Mouse (Mus musculus): ENCODE data around the gene Cdc42ep2.
A peak's percentile ranks its signal among the peaks of the same experiment; 100 is the strongest.
"Not testable (repeated sequence)": the region's sequence is repeated elsewhere in the genome, so short reads cannot be mapped to it uniquely, and the experiment has no call there.

Gene Cdc42ep2

DNA sequence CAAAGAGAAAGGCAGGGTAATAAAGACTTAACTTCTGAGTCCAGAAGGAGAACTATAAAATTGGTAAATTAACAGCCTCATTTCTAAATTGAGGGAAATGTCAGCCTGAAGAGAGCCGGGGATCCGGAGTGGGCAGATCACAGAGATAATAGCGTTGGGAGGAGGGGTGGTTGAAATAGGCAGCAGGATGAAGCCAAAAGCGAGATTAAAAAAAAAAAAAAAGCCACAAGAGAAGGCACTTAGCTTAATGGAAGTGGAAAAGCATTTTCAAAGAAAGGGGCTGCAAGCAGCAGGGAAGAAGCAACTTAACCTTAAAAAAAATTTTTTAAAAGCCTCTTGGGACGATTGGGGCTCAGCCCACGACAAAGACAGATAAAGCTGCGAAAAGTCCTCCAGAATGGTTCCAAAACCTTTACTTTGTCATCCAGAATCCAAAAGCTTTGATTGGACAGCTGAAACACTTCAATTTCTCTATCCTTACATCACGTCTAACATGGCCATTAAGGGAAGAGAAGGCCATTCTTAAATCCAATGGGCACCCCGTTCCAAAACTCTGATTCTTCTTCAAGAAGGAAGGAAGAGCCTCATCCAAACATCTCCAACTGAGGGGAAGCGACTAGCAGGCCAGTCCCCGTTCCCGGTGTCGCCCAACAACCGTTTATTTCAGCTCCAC, 13.1 kb downstream of the Cdc42ep2 start:
- no peak for DNase-seq

DNA sequence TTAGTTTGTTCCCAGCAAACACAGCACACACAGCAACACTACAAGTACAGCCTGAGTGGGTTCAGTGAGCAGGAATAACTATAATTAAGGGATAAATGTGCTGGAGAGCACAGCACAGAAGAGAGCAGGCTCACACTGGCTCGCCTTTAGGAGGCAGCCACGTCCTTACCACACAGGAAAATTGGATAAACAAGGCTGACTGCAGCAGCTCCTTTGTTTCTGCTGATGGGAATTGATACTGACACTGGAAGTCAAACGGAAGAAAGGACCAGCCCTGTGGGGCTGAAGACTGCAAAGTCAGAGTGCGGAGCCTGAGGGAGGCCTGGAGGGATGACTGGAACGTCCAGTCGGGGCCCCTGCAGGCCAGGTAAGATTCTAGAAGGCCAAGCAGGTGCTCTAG, 14.4 kb downstream of the Cdc42ep2 start:
- no peak for DNase-seq

DNA sequence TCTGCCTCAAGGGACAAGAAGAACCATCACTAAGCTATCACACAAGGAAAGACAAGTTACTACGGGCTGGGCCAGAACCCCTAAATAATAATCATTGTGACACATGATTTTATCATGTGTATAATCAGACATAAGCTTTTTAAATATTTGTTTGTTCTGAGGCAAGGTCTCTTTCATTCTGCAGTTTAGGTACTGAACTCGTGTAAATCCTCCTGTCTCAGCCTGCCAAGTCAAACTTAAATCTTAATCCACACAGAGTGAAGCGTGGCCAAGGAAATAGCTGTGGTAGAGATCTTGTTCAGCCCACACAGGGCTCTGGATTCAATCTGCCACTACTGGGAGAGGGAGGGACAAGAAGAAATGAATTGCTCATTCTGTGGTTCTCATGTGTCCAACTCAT, 17.3 kb downstream of the Cdc42ep2 start:
- no peak for DNase-seq

DNA sequence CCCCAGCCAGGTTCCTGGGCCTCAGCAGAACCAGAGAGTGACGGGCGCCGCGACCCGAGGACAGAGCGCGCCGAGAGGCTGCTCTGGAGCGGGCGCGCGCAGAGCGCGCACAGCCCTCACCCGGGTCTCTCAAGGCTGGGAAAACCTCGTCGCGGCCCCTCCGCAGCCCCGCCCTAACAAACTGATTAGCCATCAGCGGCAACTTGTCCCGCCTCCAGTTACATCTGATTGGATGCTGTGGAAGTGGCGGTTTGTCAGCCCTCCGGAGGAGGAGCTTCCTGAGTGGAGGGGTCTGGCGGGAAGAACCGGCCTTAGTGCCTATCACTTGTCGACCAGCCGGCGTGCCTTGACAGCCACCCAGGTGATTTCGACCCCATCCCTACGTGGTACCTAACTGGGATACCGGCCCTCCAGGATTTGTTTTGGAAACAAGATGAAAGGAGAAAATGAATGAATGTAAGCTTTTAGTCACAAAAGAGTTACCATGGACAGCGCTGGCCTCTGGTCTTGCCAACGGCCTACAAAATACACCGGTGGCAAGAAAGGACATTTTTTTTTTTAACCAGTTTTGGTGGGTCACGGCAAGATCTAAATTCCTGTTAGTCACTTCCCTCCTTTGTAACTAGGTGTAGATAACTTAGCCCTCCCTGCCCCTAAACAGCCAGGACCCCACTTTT, 30.5 kb downstream of the Cdc42ep2 start, which contains the start of gene Tigd3:
Gene Tigd3 (minus strand): TSS at position 148 of the 677 bp plus-strand sequence.
- peak; percentile 97 for DNase-seq

DNA sequence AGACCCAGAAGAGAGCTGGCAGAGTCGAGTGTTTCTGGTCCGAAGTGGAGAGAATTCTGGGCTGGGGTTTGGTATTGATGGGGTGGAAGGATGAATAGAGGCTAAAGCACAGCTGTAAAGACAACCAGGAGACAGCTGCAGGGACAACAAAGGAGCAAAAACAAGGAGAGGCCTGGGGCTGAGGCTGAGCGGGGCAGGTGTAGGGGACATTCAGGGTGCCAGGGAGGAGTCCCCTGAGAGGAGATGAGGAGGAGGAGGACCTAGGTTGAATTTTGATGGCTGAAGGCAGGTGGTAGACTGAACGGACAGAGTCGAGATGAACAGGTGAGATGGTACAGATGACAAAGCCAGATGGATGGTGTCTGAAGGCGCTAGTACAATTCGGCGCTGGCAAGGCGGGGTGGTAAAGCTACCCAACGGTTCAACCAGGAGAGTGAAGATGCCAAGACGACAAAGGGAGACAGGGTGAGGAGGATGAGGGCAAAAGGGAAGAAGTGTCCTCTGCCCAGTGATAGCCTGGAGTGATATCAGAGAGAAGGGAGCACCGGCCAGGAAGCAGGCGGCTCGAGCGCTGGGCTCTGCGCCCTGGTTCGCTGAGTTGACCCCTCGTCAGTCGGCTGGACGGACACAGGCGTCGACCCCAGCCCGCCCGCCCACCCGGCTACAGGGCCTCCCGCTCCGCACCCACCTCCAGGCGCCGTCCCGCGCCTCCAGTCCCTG, 31.2 kb downstream of the Cdc42ep2 start:
- DNase-seq, result no peak

DNA sequence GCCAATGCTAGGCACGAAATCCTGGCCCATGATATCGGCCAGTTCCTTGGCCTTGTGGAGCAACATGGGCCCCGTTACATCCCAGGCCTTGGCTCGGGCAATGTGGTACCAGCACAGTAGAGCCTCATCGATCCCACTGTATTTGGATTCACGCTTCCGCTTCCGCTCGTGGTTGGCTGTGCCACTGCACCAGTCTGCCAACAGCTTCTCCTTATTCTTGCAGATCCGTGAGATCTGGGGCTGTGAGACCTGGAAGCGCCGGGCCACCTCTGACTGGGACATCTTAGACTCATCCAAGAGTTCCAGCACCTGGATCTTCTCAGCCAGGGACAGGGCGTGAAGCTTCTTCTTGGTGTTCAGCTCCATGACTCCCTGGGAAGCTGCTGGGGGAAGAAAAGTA, 31.9 kb downstream of the Cdc42ep2 start:
- DNase-seq, result no peak

DNA sequence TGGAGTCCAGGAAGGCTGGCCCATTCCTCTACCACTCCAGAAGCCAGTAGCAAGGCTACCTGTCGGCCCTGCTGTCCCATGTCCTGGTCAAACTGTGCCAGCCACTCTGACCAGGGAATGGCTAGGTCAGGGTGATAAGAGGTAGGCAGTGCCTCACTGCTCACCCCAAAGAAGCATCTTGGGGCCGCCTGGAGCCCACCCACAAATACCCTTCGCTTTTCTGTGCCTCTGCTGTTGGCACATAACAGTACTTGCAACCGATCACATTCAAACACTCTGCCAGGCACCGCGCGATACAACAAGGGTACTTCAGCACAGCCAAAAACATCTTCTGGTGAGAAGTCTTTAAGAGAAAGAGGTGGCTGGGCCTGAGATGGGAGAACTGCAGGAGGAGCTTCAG, 32.4 kb downstream of the Cdc42ep2 start:
- no peak for DNase-seq

DNA sequence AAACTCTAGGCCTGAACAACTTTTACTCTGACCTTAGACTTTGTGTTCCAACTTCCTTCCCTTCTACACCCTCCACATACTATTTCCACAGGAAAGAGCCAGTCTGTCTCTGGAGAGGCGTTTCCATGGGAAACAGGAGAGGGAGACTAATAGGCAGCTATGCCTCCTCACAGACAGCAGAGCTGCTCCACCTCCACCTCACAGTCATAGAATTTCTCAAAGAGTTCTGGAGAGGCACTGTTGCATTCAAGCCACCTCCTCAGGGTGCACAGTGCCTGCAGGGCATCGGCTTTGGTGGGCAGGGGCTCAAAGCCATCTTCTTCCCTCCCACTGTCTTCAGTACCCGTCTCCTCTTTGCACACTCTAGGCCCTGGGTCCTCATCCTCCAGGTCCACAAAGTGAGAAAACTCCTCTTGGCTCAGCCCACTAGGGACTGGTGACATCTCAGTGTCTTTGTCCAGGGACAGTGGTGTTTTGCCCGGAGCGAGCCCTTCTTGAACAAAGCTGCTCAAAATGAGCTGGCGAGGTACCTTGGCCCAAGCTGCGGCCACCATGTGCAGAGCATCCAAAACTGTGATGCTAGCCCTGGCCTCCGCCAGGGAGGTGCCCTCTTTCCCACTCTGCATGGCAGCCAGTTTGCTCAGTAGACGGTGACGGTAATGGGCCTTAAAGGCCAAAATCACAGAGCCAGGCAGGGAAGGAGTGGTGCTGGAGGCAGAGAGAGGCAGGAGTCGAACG, 32.9 kb downstream of the Cdc42ep2 start:
- no peak for DNase-seq

DNA sequence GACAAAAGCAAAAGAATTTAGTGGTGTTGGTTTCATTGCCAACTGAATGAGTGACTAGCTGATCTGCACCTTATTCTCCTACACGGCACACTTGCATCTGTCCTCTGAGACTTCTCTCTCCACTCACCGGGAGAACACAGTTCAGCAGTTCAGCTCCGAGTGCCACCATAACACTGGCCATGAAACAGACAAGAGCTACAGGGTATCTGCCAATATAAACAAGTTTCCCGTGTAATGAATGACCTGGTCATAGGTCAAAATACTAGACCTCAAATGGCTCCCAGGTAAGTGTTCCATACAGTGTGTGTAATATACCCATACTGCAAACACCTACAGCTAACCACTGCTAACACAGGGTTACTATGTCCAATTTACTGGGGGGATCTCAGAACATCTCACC, 35.4 kb downstream of the Cdc42ep2 start:
- no peak for DNase-seq

DNA sequence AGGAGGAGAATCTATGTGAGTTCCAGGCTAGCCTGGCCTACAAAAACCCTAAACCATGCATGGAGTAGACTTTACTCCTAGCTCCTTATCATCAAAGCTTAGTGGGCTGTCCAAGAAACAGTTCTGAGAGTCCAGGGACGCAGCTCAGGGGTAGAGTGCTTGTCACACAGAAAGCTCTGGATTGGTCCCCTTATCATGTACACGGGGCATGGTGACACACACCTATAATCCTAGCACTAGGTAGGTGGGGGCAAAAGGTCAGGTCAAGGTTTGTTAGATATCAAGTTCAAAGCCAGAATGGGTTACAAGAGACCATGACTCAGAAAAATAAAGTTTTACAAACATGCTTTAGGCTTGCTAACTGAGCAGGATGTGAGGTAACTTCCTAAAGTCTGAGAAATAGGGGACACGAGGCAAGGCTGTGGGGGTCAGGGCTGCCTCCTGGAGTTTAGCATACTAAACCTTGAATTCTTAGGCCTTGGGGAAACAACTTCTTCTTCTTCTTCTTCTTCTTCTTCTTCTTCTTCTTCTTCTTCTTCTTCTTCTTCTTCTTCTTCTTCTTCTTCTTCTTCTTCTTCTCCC, 37.3 kb downstream of the Cdc42ep2 start:
- no peak for DNase-seq

DNA sequence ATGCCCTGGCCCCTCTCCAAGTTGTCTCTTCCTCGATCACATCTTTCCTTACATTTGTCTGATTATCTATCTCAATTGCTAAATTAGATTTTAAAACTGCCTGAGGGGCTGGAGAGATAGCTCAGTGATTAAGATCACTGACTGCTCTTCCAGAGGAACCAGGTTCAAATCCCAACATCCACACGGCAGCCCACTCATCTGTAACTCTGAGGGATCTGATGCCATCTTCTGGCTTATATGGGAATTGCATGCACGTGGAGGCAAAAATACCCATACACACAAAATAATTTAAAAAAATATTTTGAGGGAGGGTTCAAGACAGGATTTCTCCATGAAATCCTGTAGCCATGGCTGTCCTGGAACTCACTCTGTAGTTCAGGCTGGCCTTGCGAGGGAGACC, 38.8 kb downstream of the Cdc42ep2 start:
- no peak for DNase-seq

DNA sequence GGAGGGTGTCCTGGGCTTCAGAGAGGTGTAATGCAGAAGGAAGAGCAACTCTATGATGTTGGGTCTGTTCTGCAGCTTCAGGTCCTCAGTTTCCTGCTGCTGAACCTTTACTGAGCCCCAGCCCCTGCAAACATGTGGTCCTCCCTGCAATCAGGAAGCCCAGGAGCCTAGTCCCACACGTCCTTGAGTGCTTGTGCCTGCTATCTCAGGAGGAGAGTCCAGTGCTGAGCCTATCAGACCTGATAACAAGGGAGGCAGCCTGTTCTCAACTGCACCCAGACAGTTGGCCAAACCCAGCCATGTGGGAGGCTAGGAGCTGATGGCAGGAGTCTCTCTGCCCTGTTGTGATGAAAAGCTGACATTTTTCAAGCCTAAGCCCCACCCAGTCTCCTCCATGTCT, 40.7 kb downstream of the Cdc42ep2 start:
- no peak for DNase-seq

DNA sequence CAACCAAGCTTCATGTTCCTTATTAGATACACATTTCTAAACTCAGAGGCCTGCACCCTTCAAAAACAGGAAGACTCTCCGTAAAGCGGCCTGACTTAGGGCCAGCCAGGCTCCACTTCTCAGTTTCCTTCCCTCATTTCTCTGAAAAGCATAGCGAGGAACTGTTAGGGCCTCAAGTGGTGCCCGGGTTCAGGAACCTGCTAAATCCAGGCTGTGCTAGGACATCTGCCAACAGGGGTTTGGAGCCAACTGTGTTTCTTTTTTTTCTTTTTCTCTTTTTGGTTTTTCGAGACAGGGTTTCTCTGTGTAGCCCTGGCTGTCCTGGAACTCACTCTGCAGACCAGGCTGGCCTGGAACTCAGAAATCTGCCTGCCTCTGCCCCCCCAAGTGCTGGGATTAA, 42.5 kb downstream of the Cdc42ep2 start:
- DNase-seq, result not testable (repeated sequence)

DNA sequence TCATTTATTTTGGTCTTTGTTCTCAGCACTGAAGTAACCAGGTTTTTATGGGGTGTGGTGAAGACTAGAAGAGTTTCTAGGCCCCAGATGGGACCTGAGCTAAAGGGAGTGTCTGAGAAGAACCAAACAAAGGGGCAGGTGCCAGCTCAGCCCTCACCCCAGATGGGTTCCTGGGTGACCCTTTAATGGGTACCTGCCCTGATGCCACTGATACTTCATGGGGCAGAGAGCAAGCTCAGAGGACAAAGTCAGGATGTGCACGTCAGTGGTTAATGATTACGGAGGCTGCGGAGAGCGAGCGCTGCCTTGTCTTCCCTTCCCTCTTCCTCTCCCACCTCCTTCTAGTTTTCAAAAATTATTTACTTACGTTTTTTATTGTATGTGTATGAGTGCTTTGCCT, 43.5 kb downstream of the Cdc42ep2 start:
- DNase-seq, result peak; percentile 58

DNA sequence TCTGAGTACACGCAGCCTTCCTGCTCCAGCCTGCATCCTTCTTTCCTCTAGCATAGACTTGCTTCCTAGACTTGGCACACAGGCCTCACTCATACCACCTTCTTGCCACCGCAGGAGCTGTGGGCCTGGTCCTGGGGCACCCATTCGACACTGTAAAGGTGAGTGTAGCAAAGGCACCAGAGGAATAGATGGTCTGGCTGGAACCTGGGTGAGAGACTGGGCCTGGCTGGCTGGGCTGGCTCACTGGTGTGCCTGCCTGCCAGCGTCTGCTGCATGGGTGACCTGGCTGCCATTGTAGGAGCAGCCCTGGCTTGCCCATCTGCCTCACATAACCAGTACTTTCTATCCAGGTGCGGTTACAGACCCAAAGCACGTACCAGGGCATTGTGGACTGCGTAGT, 44.9 kb downstream of the Cdc42ep2 start:
- no peak for DNase-seq

DNA sequence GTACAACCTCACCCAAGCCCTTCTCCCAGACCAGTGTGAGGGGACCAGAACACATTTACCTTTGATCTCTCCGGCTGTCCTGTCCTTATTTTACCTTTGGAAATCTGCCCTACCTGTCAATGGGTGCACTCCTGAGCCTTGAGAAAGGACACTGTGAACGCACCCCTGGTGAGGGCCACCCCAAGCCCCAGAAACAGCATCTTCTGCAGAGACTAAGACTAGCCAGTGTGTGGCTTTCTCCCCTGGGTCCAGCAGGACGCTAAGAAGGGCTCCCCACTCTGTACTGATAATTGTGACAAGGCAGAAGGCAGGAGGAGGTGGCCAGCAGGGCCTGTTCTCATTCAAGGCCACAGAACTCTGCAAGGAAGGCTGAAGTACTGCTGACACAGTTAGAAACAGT, 45.7 kb downstream of the Cdc42ep2 start:
- DNase-seq, result no peak

DNA sequence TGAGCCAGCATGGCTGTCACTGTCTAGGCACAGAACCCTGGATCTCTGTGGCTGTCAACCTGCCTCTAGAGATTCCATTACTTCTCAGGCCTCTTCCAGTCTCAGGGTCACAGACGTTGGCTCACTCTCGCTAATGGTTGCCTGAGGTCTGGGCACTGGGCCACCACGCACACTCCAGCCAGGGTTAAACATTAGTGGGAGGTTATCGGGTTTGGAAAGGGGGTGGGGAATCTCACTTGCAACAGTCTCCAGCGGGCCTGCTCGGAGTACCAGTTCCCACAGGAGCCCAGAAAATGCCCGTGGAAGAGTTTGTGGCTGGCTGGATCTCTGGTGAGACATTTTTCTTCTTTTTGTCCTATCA, 46.3 kb downstream of the Cdc42ep2 start:
- DNase-seq, result peak; percentile 91

DNA sequence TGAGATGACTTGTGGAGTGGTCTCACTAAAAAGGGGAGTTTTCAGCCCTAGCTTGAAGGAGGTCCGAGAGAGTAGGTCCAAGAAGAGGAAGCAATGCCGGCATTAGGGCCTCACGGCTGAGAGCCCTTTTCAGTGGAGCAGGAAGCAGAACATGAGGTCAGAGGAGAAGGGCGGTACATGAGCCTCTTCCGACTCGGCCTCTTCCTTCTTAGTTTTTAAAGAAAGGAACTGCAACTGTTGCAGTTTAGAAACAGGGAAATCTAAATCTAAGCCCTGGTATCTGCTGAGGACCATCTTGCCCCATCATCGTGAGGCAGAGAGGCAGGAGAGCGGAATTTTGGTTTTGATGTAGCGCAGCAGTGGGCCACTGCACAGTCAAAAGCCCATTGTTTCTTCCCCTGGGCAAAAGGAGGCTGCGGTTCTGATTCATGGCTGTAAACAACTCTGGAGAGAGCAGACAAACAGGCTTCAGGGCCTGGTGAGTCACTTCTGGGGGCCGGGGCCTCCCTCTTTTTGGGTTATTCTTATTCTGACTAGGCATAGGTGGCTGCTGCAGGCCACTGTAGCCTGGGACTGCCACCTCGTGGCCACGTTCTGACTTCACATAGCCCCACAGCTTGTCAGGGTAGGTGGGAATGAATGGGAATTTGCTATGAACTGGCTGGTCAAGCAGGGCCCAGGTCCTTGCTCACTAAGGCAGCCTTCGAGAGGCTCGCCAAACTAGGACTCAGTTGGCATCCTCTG, 46.8 kb downstream of the Cdc42ep2 start, which contains the start of gene Slc25a45:
Gene Slc25a45 (plus strand): TSS at position 191 of the 744 bp plus-strand sequence.
- DNase-seq, result peak; percentile 86

DNA sequence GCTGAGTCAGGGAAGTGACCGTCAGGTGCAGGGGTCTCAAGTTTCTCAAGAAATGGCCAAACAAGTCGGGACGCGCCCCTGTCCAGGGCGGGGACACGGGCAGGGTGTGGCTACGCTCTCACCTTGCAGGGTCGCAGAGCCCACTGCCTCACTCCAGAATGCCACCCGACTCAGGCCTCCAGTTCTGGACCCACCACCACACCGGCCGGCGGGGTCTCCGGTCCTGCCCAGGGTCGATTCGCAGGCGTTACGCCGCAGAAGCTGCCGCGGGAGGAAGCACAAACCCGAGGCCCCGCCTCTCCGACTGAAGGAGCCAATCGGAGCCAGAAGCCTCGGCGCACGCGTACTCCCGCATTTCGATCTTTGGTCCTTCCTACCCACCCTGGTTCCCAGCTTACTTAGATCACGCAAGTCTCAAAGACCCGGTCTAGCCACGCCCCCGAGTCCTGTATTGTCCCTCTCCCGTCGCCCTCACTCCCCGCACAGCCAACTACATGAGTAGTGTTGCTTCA, 49.6 kb downstream of the Cdc42ep2 start, which contains the start of gene Frmd8:
Gene Frmd8 (minus strand): TSS at position 306 of the 512 bp plus-strand sequence.
- DNase-seq, result peak; percentile 97

DNA sequence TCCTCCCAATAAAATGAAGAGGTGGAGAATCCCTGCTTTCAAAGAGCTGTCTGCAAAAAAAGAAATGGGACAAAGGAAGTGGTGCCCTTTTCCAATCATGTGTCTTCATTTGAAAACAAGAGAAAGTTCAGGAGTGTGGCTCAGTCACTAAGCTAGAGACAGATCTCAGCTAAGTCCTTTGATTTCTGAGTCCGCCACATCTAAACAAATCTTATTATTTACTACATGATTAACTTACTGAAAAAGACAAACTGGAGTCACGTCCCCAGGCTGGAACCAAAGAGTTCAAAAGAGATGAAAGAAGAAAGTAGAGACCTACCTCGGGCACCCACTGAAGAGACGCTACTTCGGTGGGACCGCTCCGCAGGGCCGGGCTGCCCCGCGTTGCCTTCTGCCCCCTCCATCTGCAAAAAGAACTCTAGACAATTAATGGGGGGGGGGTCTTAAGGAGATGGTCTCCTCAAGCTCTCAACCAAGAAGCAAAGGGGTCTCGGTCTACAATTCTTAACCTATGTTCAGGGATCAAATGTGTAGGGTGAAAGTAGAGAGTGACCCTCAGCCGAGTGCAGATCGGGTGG, 50.1 kb downstream of the Cdc42ep2 start:
- DNase-seq, result no peak

DNA sequence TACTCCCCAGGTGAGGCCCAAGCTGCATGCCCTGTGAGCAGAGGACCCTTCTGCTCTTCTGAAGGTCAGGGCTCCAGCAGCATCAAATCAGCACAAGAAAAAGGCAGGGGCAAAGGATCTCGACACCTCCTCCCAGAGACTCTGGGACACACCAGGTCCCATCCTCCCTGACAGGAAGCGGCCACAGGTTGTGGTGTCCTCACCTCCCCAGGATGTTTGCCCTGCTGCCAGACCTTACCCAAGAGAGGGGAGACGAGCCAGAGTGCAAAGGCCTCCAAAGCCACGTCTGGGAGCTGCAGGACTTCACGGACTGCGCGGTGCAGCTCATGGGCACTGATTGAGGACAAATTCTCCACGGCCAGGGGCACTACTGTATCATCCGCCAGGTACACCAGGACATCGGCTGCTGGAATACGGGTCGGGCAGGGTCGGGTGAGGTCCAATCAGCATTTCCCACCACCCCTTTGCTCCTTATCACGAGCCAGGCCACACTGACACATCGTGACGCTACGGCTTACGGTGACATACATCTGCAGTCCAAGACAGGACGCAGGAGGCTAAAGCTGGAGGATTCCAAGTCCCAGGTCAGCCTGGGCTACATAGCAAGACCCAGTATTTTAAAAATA, 51.6 kb downstream of the Cdc42ep2 start:
- no peak for DNase-seq
